Mouse (Mus musculus): ENCODE results near the gene Lrfn2.

The Lrfn2 gene

DNA sequence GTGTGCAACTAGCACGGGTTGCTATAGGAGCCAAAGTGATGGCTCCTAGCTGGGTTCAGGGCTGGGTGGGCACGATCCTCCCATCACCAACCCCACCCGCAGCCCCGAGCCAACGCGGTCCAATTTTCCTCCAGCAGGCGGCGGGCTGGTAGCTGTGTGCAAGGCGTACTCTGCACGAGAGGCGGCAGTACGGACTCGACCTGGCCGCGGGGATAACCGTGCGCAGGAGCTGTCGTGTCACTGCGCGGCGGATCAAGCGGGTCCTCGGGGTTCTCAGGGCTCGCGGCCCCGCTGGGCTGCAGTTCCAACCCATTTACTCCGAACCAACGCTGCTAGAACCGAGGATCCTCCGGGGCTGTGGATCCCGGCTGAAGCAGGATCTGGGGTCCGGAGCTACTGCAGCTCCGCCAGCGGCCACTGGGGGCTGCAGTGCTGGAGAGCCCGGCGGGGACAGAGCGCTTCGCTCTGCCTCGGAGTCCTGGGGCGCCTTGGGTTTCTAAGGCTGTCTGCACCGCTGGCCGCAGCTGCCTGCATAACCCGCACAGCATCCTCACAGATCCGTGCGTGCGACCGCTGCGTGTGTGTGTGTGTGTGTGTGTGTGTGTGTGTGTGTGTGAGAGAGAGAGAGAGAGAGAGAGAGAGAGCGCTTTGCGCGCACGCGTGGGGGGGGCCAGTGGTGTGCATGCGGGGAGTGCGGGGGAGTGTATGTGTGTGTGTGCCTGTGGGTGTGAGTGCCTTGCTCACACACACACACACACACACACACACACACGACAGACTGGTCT, at the start of gene Lrfn2:
Gene Lrfn2 (plus strand): TSS at position 759 of the 785 bp plus-strand sequence.
- DNase-seq = peak; percentile 66

DNA sequence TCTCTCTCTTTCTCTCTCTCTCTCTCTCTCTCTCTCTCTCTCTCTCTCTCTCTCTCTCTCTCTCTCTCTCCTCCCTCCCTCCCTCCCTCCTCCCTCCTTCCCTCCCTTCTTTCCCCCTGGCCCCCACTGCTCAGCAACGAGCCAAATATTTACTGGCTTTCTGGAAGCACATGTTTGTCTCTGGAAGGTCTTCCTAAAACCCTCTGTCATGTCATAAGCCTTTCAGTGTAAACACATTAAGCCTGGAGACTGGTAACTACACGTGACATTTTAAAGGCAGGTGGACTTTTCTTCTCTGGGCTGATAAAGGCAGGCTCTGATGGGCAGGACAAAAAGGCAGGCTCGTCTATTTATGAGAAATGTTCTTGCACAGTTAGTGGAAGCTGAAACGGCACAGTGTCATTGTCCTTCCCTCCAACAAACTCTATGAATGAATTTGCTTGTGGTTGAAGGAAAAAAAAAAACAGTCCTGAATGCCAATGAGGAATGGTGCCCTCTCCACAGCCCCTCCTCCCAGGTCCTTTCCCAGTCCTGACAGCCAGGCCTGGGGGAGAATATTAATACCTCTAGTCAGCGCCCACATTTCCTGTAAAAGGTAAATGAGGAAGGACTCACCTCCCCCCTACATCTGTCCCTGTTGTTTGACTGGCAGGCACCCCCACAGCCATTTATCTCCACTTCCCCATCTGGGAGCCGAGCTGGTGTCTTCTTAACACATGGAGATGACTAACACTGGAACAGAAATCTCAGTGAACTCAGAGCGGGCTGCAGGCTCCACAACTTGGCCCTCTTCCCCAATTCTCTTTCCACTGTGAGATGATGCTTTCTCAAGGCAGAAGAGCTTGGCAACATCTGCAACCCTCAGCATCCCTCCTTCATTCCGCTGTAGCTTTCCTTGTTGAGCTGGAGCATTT, 44.5 kb upstream of the Lrfn2 start:
- no peak for DNase-seq

DNA sequence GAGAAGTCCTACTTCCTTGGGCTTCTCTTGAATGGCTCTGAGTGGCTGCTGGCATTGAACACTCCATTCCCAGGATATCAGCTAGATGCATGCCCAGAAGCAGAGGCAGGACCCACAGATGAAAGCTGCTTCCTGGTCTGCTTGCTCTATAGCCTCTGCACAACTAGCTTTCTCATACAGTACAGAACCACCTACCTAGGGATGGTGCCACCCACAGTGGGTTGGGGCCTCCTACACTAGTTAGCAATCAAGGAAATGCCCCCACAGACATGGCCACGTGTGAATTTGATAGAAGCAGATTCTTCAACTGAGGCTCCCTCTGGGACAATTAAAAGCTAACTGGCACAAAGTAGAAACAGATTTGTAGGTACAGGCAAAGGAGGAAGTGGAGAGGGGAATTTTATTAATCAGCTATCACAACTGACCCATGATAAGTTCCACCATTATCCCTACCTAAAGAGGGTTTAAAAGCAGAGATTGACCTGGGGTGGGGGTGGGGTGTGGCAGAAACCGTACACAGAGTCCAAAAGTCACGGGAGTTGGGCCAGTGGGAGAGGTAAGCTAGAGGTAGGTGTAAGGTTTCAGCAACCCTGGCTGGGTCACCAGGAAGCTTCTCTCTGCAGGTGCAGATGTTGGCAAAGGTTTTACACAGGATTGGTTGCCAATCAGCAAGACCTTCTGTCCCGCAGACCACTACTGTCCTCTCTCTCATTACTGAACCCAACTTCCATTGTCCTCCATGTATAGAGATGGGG, 26.7 kb upstream of the Lrfn2 start:
- DNase-seq = no peak

DNA sequence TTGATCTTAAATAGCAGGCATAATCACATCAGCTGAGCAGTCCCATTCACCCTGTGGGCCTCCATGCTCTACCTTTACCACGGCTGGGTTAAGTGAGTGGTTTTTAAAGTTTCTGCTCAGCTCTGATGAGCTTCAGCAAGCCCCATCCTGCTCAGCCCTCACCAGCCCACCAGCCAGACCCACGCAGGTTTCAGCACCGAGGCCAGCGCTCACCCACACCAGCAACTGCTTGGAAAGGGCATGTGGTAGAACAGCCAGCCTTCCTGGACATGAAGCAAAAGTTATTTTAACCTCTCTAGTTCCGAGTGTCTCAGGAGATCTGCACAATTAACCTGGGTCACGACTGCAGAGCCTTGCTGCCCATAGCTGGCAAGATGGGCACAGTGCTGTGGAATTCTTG, 18.7 kb upstream of the Lrfn2 start:
- no peak for DNase-seq

DNA sequence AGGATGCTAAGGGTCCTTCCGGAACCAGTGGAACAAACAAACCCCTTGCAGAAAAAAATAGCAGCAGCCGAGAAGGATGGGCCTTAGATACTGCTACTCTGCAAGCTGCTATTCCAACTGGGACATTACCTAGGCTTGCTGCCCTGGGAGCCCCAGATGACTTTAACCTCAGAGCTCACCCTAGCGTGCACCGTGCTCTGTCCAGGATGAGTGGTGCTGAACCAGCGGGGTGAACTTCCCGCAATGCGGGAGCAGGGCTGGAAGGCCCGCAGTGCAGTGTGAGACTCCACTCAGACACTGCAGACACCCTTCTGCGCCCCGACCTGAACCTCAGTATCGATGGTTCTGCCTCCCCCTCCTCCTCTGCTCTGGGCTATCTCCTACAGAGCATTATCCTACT, 14.8 kb upstream of the Lrfn2 start:
- no peak for DNase-seq

DNA sequence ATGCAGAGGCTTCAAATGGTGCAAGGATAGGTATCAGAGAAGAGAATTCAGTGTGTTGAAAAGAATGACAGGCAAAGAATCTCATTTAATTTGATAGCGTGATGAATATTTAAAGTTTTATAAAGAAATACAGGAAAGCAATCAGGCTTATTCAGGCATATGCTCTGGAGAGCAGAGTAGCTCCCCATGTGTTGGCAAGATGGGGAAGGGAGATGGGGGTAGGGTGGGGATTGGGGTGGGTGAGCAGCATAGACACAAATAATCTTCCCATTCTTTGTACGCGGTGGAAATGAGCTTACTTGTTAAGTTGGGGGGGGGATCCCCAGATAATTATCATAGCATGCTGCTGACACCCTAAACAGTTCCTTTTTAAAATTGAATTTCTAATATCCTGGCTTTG, 13.7 kb upstream of the Lrfn2 start:
- DNase-seq = no peak

DNA sequence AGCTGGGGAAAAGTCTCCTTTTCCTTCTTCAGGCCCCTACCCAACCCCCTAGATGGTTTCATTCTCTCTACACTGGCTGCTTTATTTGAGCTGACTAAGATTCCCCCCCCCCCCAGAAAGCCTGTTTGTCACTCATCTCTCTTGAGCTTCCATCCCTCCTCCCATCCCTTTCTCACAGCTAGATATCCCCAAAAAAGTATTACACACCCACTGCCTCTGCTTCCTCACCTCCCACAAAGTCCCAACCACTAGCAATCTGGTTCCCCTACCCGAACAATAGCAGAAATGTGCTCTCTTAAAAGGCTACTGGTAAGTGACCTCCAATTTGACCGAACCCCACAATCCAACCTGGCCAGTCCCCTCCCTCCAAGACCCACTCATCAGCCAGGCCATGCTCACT, 9.3 kb upstream of the Lrfn2 start:
- no peak for DNase-seq

DNA sequence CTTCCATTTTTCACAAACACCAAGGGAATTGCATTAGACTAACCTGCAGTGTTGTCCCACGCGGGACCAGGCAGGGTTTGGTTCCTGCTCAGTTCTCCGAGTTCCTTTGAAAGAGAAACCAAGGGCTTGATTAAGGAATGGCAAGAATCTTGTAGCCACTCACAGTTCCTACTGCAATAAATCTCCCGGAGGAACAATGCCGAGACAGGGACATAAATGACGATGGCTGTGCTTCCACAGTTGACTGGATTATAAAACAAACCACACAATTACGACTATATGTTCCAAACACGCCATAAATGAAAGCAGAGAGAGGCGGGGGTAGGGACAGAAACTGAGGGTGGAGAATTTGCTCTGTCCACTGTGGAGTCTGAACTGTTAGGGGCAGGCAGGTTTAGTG, 6.8 kb upstream of the Lrfn2 start:
- DNase-seq = no peak

DNA sequence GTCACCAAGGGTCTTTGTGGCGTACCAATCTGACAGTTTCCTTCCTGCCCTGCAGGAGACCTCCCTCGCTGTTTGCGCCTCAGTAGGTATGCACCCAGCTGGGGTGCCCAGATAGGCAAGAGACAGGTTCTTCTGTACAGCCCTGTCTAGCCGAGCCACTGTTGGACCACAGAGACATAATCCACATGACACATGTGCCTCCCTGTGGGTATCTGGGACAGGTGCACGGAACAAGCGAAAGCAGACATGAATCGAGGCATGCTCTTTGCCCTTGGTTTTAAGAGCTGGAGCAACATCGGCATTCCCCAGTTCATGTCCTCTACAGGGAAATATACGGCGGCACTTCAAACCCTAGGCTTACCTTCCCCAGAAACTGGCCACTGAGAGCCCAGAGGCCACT, 1.2 kb upstream of the Lrfn2 start:
- no peak for DNase-seq

DNA sequence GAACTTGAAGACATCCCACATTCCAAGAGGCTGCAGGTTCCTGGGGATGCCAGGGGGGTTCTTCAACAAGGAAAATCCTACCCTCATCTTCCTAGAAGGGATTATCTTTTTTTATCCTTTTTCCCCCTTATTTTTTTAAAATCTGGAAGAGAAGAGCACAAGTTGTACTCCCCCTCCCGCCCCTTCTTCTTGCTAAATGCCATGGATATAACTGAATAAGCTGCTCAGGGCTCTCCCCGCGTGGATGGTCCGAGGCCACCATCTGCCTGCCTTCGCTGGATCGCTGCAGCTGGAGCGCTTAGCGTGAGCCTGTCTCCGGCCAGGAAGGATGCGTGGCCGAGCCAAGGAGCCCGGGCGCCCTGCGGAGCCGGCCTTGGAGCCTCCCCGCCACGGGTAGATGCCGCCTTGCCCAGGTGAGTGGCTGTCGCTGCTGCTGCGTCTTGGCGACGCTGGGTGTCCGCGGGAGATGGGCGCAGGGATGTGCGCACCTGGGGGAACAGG, 277 bp downstream of the Lrfn2 start:
- DNase-seq = no peak

DNA sequence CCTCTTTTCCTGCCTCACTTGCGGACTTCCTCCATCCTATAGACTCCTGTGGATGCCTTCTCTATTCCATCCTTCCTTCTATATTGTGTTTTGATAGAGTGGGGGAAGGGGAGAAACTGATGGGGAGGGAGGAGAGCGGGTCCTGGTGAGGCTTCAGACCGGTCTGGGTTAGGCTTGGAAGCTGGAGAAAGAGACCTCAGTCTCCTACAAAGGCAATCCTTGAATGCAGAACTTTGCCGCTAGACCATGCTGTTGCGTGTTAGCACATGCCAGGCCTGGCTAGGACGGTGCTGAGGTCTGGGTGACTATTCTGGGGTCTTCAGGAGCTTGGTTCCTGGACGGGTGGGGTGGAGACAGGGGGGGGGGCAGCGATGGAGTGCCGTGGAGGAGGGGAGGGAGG, 737 bp downstream of the Lrfn2 start:
- no peak for DNase-seq

DNA sequence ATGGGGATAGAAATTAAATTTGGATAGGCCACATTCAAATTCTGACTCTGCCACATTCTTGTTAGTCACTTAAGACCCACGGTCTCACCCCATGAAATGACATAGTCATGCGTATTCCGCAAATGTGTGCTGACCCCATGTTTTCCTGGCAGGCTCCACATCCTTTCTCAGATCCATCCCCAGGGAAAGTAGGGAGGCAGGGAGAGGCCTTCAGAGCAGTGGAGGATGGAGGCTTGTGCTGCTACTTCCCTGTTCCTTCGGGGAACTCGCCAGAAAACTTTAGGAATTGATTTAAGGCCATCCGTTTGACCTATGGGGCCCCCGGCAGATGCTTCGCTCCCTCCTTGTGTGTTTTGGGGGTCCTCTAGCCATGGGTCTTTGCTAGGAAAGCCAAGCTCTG, 3.0 kb downstream of the Lrfn2 start:
- no peak for DNase-seq

DNA sequence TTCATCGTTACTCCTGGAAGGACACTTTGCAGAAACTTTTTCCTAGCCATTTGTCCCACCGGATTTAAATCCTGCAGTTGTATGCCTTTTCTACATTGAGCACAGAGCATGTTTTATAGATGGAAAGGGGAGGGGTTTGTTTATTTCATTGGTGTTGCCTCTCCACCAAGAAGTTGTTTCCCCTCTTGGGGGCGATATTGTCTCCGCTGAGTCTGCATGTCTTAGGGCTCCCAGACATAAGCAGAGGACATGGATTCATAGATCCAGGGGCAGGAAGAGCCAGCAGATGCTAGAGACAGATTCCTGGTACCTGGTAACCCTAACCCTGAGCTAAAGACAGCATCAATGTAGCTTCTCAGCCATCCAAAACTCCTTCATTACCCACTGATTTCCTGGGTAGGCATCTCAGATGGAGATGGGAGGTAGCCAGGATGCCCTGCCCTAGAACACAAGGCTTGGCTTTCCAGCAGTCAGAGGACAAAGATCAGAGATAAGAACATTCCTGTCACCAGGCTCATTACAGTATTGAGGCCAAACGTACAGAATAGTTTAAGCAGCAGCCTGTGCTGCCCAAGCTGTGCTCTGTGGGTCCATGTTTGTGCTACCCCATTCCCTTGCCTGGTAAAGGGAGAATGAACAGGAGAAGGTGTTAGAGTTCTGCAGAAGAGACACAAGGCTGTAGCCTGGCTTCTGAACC, 4.4 kb downstream of the Lrfn2 start:
- DNase-seq = no peak

DNA sequence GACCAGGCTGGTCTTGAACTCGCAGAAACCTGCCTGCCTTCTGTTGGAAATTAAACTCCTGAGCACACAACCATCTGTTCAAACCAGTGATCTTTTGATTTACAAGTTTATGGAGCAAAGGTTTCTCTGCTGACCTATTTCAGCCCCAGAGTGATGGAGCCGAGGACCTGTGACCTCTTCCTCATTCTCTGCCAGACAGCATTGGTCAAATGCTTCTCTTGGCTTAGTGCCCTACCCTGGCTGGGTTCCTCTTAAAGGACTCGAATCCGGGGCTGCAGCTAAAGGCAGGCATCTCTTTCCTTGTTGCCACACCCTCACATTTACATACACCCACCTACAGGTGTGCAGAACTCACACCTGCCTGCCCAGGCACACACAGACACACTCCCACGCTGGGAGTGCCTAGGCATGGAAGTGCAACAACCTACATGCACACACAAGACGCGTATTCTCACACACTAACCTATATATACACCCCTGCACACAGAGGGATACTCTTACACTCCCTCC, 6.6 kb downstream of the Lrfn2 start:
- DNase-seq = no peak

DNA sequence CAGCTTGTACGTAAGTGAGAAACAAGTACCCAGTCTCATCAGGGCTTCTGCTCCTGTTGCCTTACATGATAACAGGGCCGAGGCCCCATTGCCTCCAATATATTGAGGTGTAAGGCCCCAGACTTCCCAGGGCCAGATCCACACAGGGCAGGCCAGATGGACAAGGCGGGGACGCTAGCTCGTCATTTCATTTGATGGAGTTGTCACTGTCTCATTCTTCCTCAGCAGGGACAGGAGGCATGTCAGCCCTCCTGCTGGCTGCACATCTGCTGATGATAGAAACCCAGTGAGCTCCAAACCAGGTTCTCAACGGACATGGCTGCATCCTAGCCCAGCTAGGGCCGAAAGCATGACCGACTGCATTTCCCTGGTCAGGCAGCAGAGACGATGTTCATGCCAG, 14.1 kb downstream of the Lrfn2 start:
- peak; percentile 66 for DNase-seq

DNA sequence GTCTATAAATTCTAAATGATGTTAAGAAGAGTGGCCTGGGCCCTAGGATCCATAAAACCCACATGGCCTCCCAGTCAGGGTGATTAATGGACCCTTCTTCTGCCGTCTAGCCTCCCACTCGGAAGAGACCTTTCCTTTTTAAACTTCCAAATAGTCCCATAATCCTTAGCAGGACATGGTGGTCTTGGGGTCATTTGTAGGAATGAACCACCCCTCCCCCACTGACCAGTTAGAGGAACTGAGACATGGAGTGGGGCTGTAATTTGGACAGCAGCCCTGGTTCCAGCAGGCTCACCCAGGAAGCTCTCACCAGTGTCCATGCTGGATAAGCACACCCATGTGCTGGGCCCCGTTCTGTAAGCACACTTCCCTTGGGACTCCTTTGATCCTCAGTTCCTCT, 14.6 kb downstream of the Lrfn2 start:
- no peak for DNase-seq

DNA sequence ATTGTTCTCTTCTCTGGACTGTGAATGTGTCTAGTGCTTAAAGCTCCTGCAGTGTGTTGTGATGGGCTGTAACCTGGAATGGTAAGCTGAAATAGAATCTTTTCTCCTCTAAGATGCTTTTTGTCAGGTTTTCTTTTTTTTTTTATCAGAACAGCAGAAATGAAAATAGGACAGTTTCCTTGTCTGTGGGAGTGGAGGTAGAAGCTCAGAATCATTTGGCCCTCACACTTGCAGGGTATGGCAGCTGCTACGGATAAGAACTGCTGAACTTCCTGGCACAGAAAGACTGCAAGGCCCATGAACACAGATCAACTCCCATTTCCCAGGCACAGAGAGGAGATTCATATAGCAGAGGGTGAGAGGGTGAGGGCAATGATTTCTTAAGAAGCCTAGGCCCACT, 19.1 kb downstream of the Lrfn2 start:
- no peak for DNase-seq

DNA sequence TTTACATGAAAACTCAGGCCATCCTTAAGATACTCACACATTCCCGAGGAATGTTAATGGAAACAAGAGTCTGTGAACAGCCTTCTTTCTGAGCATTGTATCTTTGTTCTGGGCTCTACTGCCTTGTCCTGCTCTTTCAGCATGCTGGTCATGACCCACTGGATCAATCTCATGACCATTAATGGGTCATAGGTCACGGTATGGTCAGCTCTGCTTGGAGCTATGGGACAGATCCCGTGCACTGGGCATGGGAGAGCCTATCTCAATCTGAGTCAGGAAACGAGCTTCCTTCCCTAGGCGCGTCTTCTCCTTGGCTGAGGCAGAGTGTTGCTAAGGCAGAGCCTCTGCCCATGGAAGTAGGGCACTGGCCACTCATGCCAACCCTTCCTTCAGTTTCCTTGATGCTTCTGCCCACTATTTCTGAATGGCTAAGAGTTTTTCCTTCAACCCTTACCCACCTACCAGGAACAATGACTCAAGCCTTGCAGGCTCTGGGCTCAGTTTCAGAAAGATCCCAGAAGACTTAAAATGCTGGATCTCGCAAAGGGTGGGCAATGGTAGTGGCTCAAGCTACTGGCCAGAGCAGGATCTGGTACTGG, 24.0 kb downstream of the Lrfn2 start:
- no peak for DNase-seq

DNA sequence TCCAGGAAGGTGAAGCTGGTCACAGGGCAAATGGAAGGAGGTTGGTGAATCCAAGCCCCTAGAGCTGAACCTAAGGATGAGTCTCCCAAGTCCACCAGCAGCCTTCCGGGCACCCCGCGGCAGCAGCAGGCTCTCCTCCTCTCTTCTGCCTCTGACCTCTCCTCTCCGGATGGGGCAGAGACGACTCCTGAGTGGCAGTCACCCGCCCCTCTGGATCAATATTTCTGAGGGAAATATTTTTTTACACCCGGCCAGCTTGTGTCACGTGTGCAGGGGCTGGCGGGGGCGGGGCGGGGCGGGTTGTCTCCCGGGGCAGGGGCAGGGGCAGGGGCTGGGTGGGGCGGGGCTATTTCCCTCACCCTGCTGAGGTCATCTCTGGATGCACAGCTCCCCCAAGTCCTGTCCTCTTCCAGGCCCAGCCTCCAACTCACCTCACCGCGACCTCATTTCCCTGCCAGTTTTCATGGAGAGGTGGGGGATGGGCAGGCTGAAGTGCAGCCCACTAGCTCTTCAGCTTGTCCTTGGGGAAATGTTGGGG, 28.1 kb downstream of the Lrfn2 start:
- DNase-seq = no peak

DNA sequence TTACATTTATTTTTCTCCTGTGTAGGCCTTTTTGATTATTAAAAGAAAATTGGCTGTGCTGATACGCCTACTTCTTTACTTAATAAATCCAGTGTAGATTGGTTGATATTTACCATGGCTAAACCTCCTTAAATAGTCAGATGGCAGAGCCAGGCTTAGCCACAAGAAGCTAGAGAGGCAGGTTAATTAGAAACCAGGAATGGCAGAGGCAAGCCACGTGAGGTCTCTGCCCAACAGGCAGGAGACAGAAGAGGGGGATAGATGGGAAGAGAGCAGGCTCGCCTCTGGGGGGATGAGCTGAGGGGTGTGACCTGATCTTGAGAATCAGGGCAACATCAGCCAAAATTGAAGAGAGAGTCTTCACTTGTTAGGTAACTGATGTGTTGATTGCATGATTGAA, 30.5 kb downstream of the Lrfn2 start:
- no peak for DNase-seq

DNA sequence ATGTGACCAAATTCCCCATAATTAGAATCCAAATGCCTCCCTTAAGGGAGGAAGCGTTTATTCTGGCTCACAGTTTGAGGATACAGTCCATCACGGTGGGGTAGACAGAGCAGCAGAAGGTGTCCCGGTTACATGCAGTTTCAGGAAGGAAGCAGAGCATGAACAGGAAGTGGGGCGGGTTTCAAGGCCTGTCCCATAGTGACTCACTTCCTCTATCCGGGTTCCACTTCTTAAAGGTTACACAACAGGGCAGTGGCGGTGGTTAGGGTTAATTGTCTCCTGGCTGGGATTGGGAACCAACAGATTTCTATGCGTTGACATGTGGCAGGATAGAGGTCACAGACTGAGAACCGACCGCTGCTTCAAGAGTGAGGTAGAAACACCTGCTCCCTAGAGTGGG, 31.6 kb downstream of the Lrfn2 start:
- DNase-seq = no peak

DNA sequence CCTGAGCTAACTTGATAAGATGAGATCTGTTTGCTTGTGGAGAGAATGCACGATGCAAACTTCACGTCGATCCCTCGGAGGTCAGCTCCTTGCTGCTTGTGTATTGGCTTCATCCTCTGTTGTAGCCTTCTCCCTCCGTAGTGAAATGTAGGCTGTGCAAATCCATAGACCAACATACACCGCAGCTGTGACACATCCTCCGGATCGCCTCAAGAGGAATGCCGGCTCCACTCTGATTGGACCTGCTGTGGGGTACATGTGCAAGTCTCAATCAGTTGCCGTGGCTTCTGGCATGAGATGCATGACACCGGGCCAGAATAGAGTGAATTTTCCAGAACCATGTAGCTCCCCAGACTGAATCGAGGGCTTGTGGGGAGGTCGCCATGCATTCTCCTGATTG, 36.1 kb downstream of the Lrfn2 start:
- no peak for DNase-seq
